Mouse (Mus musculus) ES-E14 (cell line): Measurements from ENCODE around the gene Polr1b.

Source experiments
- CHD2 ChIP-seq: IDR thresholded peaks from 2 replicates; pipeline ENCODE4 v1.6.1; 2014; ENCODE audit warnings: mild to moderate bottlenecking, low read depth, low read length, inconsistent platforms
- HCFC1 ChIP-seq: IDR thresholded peaks from 2 replicates; pipeline ENCODE4 v1.6.1; 2012; ENCODE audit warnings: low read length, inconsistent platforms, borderline replicate concordance; ENCODE audit not compliant: insufficient read depth
- MAFK ChIP-seq: IDR thresholded peaks from 2 replicates; pipeline ENCODE4 v1.6.1; 2014; ENCODE audit warnings: mild to moderate bottlenecking, low read depth, low read length, inconsistent platforms; ENCODE audit not compliant: insufficient read depth
- ZC3H11A ChIP-seq: IDR thresholded peaks from 2 replicates; pipeline ENCODE4 v1.6.1; 2012; ENCODE audit warnings: low read depth, mild to moderate bottlenecking, inconsistent platforms, low read length, borderline replicate concordance
- ZNF384 ChIP-seq: IDR thresholded peaks from 2 replicates; pipeline ENCODE4 v1.6.1; 2012; ENCODE audit warnings: low read depth, low read length, inconsistent platforms

- no peak for TF ChIP-seq HCFC1
- no peak for TF ChIP-seq CHD2
- TF ChIP-seq ZNF384, result no peak
- TF ChIP-seq MAFK, result no peak
- TF ChIP-seq ZC3H11A, result no peak
These were observed 30.0 kb downstream of the Polr1b start for GRCm38 (mm10) chr2:129130776-129131175.
